12 mouse cellular contexts compared by ENCODE assay signal in the genomic region with DNA sequence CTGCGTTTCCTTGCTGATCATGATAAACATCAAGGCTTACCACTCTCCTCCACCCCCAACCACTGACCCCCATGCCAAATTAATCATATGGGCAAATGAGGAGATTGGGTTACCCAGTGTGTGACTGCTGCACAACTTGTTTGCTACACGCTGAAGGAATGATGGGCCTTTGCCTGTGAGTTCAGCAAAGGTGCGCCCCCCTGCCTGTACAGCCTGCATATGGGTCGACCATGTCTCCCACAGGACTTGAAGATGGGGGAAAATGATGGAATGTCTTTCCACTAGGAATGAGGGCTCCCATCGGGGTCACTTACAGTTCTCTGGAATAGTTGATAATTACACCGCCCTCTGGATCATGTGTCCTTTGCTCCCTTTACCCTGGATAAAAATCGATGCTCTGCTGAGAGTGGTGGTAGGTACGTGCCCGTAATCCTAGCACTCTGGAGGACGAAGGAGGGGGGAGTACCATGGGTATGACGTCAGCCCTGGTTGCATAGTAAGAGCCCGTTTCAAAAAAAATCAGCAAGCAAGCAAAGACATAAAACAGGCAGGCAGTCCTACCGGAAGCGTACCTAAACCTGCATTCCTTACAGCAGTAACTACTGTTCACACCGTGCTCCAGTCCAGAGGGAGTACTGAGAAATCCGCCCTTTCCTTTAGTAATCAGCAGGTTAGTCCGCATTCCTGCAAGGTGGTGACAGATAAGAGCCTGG. TPM values are rescaled to one million over a fixed set of nuclear protein-coding genes. Genes with fewer than 3 reads are reported as not detected.
DNase-seq lines count a peak whose midpoint lies in the region; ATAC-seq lines count a peak whose summit lies in the region.
"Had no signal": no experiment of that assay in that cellular context is flagged by ENCODE, and none has a peak within 500 bp of the region (broad histone marks: within the 10 kb centered on the region; RNA-seq: fewer than 3 reads in every experiment).

No protein-coding gene starts in this region.

- H3K4me3 ChIP-seq in heart, embryonic 11.5 days (ENCODE audit: low read depth, low read length), result no peak overlapping the region
- H3K4me3 ChIP-seq in midbrain, embryonic 14.5 days (replicated peaks; ENCODE audit: low read depth, low read length), result no peak overlapping the region
- H3K4me3 ChIP-seq in midbrain, embryonic 10.5 days, result no peak overlapping the region
- H3K4me3 ChIP-seq in limb, embryonic 13.5 days, result peak overlapping the region; percentile 3; the same call in 1 of the 2 replicates
- H3K4me3 ChIP-seq in stomach, embryonic 15.5 days (replicated peaks), result peak overlapping the region; percentile 17
- H3K4me3 ChIP-seq: midbrain, embryonic 15.5 days had no signal

- no peak overlapping the region for H3K9ac ChIP-seq in heart, embryonic 11.5 days (ENCODE audit: low read depth, low read length)
- H3K9ac ChIP-seq in midbrain, embryonic 14.5 days (replicated peaks; ENCODE audit: low read length), result no peak overlapping the region
- H3K9ac ChIP-seq in limb, embryonic 13.5 days, result no peak overlapping the region
- 0 out of 2 replicates have a peak overlapping the region, but pooled peaks have one; percentile 1 for H3K9ac ChIP-seq in stomach, embryonic 15.5 days
- H3K9ac ChIP-seq: midbrain, embryonic 15.5 days had no signal

- H3K27ac ChIP-seq in heart, embryonic 11.5 days (ENCODE audit: low read depth, low read length), result no peak overlapping the region
- H3K27ac ChIP-seq in midbrain, embryonic 14.5 days (replicated peaks; ENCODE audit: low read depth, low read length), result no peak overlapping the region
- no peak overlapping the region for H3K27ac ChIP-seq in midbrain, embryonic 10.5 days (replicated peaks)
- H3K27ac ChIP-seq in limb, embryonic 13.5 days, result no peak overlapping the region
- peak overlapping the region; percentile 75 for H3K27ac ChIP-seq in stomach, embryonic 15.5 days
- H3K27ac ChIP-seq: midbrain, embryonic 15.5 days had no signal

- WGBS in heart, embryonic 11.5 days (ENCODE audit: insufficient replicate concordance), result 38% methylated on average over 17 of the region's 17 CpGs
- WGBS in midbrain, embryonic 14.5 days, result 73% methylated on average over 17 of the region's 17 CpGs
- 67% methylated on average over 17 of the region's 17 CpGs for WGBS in midbrain, embryonic 10.5 days
- 40% methylated on average over 17 of the region's 17 CpGs for WGBS in limb, embryonic 13.5 days
- 29% methylated on average over 17 of the region's 17 CpGs for WGBS in stomach, embryonic 15.5 days

- peak overlapping the region; percentile 34 for H3K4me2 ChIP-seq in heart, embryonic 11.5 days
- peak overlapping the region; percentile 10; the same call in 1 of the 2 replicates for H3K4me2 ChIP-seq in midbrain, embryonic 14.5 days (ENCODE audit: low read length)
- H3K4me2 ChIP-seq in limb, embryonic 13.5 days (replicated peaks), result peak overlapping the region; percentile 44
- H3K4me2 ChIP-seq in stomach, embryonic 15.5 days, result peak overlapping the region; percentile 45
- H3K4me2 ChIP-seq: midbrain, embryonic 15.5 days had no signal

- intact Hi-C loops in heart, postnatal 14 days (cut with DNase I), result no loop called here

- peaks cover 3% of the 10 kb centered on the region; the same call in 1 of the 2 replicates for H3K27me3 ChIP-seq in heart, embryonic 11.5 days (ENCODE audit: control insufficient read depth, insufficient read depth, low read length)
- H3K27me3 ChIP-seq in midbrain, embryonic 14.5 days (ENCODE audit: control insufficient read depth, insufficient read depth, low read length), result no peaks in the 10 kb centered on the region
- no peaks in the 10 kb centered on the region for H3K27me3 ChIP-seq in midbrain, embryonic 10.5 days (ENCODE audit: low read depth, poor library complexity, severe bottlenecking)
- H3K27me3 ChIP-seq in limb, embryonic 13.5 days, result no peaks in the 10 kb centered on the region
- H3K27me3 ChIP-seq in stomach, embryonic 15.5 days (replicated peaks), result no peaks in the 10 kb centered on the region
- H3K27me3 ChIP-seq: midbrain, embryonic 15.5 days had no signal

- no peaks in the 10 kb centered on the region for H3K36me3 ChIP-seq in heart, embryonic 11.5 days (ENCODE audit: control insufficient read depth, insufficient read depth, low read length)
- H3K36me3 ChIP-seq in midbrain, embryonic 14.5 days (ENCODE audit: control insufficient read depth, insufficient read depth, low read length), result no peaks in the 10 kb centered on the region
- no peaks in the 10 kb centered on the region for H3K36me3 ChIP-seq in midbrain, embryonic 10.5 days
- H3K36me3 ChIP-seq in limb, embryonic 13.5 days, result no peaks in the 10 kb centered on the region
- no peaks in the 10 kb centered on the region for H3K36me3 ChIP-seq in stomach, embryonic 15.5 days
- H3K36me3 ChIP-seq: midbrain, embryonic 15.5 days had no signal

- peak; percentile 42; the same call in 1 of the 2 replicates for ATAC-seq in heart, embryonic 11.5 days (replicated peaks; ENCODE audit: insufficient number of reproducible peaks, low FRiP score, low TSS enrichment)
- ATAC-seq in midbrain, embryonic 14.5 days (ENCODE audit: low FRiP score, low TSS enrichment), result no peak
- ATAC-seq in limb, embryonic 13.5 days (ENCODE audit: low FRiP score, low read depth), result peak; percentile 61; the same call in 1 of the 2 replicates
- peak; percentile 89 for ATAC-seq in stomach, embryonic 15.5 days (ENCODE audit: insufficient read depth, low FRiP score, low read depth)
- ATAC-seq: forebrain, embryonic 14.5 days; midbrain, embryonic 15.5 days had no signal

- H3K4me1 ChIP-seq in heart, embryonic 11.5 days (ENCODE audit: control insufficient read depth, insufficient read depth, low read length), result no peaks in the 10 kb centered on the region
- no peaks in the 10 kb centered on the region for H3K4me1 ChIP-seq in midbrain, embryonic 14.5 days (ENCODE audit: control insufficient read depth, insufficient read depth, low read length)
- H3K4me1 ChIP-seq in midbrain, embryonic 10.5 days, result peaks cover 3% of the 10 kb centered on the region; the same call in 1 of the 2 replicates
- H3K4me1 ChIP-seq in limb, embryonic 13.5 days, result 0 out of 2 replicates have a peak, but pooled peaks cover 7% of the 10 kb centered on the region
- H3K4me1 ChIP-seq in stomach, embryonic 15.5 days, result 0 out of 2 replicates have a peak, but pooled peaks cover 3% of the 10 kb centered on the region
- H3K4me1 ChIP-seq: midbrain, embryonic 15.5 days had no signal

- DNase-seq in heart, postnatal 14 days, result no peak
- no peak for DNase-seq in midbrain, embryonic 14.5 days
- DNase-seq in midbrain, embryonic 10.5 days (ENCODE audit: low spot score), result no peak
- DNase-seq in natural killer cell, adult 2 months (ENCODE audit: low spot score in 2 of 2), result no peak
- no peak for DNase-seq in adipocyte (ENCODE audit: low spot score)
- DNase-seq: right cerebral cortex, postnatal 25 days had no signal

- no peaks in the 10 kb centered on the region for H3K9me3 ChIP-seq in heart, embryonic 11.5 days (replicated peaks; ENCODE audit: control insufficient read depth, low read length)
- H3K9me3 ChIP-seq in midbrain, embryonic 14.5 days (ENCODE audit: control insufficient read depth, low read length), result no peaks in the 10 kb centered on the region
- 0 out of 2 replicates have a peak, but pooled peaks cover 2% of the 10 kb centered on the region for H3K9me3 ChIP-seq in midbrain, embryonic 10.5 days (replicated peaks)
- no peaks in the 10 kb centered on the region for H3K9me3 ChIP-seq in limb, embryonic 13.5 days
- no peaks in the 10 kb centered on the region for H3K9me3 ChIP-seq in stomach, embryonic 15.5 days
- H3K9me3 ChIP-seq: midbrain, embryonic 15.5 days had no signal

RNA-seq across cellular contexts. Expression of gene Bmp8b, which starts 11.7 kb away (rescaled TPM):
- not detected in 2 replicates for polyA plus RNA-seq in heart, embryonic 11.5 days (2014; fragmentation: Nextera tagmentation; extraction: Ambion mirVana)
- not detected for total RNA-seq in heart, postnatal 14 days (2021)
- 0.08 and 0.25 TPM in 2 replicates for polyA plus RNA-seq in midbrain, embryonic 14.5 days (2014; fragmentation: Nextera tagmentation; extraction: Ambion mirVana)
- polyA plus RNA-seq in midbrain, embryonic 10.5 days (2016; fragmentation: Nextera tagmentation; extraction: Ambion mirVana), result 0.07 and 0.09 TPM in 2 replicates
- 0.28 and 0.89 TPM in 2 replicates for polyA plus RNA-seq in limb, embryonic 13.5 days (2015; fragmentation: Nextera tagmentation; extraction: Ambion mirVana)
- polyA plus RNA-seq in stomach, embryonic 15.5 days (2015; fragmentation: Nextera tagmentation; extraction: Ambion mirVana), result 0.54 and 0.81 TPM in 2 replicates
- polyA plus RNA-seq: C2C12 had no signal

RNA-seq across cellular contexts. Expression of gene Oxct2b, which starts 22.8 kb away (rescaled TPM):
- not detected in 2 replicates for polyA plus RNA-seq in heart, embryonic 11.5 days (2014; fragmentation: Nextera tagmentation; extraction: Ambion mirVana)
- total RNA-seq in heart, postnatal 14 days (2021), result not detected
- polyA plus RNA-seq in midbrain, embryonic 14.5 days (2014; fragmentation: Nextera tagmentation; extraction: Ambion mirVana), result 0.30 and 0.55 TPM in 2 replicates
- 0.07 TPM in 2 replicates for polyA plus RNA-seq in midbrain, embryonic 10.5 days (2016; fragmentation: Nextera tagmentation; extraction: Ambion mirVana)
- 0.10 TPM in 1 of 2 replicates, not detected in the other for polyA plus RNA-seq in limb, embryonic 13.5 days (2015; fragmentation: Nextera tagmentation; extraction: Ambion mirVana)
- polyA plus RNA-seq in stomach, embryonic 15.5 days (2015; fragmentation: Nextera tagmentation; extraction: Ambion mirVana), result 0.18 and 0.30 TPM in 2 replicates
- polyA plus RNA-seq: C2C12 had no signal

RNA-seq across cellular contexts. Expression of gene Ppie, which starts 46.5 kb away (rescaled TPM):
- polyA plus RNA-seq in heart, embryonic 11.5 days (2014; fragmentation: Nextera tagmentation; extraction: Ambion mirVana), result 63.4 and 65.1 TPM in 2 replicates
- 10 to 100 TPM; 20.9 to 23.5 TPM for total RNA-seq in heart, postnatal 14 days (2021)
- polyA plus RNA-seq in midbrain, embryonic 14.5 days (2014; fragmentation: Nextera tagmentation; extraction: Ambion mirVana), result 61.7 and 65.7 TPM in 2 replicates
- polyA plus RNA-seq in midbrain, embryonic 10.5 days (2016; fragmentation: Nextera tagmentation; extraction: Ambion mirVana), result 127 and 136 TPM in 2 replicates
- polyA plus RNA-seq in limb, embryonic 13.5 days (2015; fragmentation: Nextera tagmentation; extraction: Ambion mirVana), result 103 TPM in 2 replicates
- 89.9 and 95.1 TPM in 2 replicates for polyA plus RNA-seq in stomach, embryonic 15.5 days (2015; fragmentation: Nextera tagmentation; extraction: Ambion mirVana)

Comparison
In these comparisons a context has a peak if more than half of its experiments do, and no peak if none do; other contexts are left out.
1. H3K4me3 ChIP-seq: peak in limb, embryonic 13.5 days (single experiment) and stomach, embryonic 15.5 days (single experiment); none in heart, embryonic 11.5 days (single experiment), midbrain, embryonic 14.5 days (single experiment) and midbrain, embryonic 10.5 days (single experiment).
2. Peak in every context shown above with its lines, with median percentiles within 50 percentile points of each other: H3K4me2 ChIP-seq.